Mouse (Mus musculus) heart, postnatal 25 days (tissue): ENCODE data around the gene Sik2. TPM values are rescaled to one million over a fixed set of nuclear protein-coding genes. Genes with fewer than 3 reads are reported as not detected.

Source experiments
- DNase-seq: peaks from one replicate; pipeline ENCODE4 v3.0.0; 2022; ENCODE audit warnings: low spot score
- intact Hi-C: fragments of 180-260 bp; cut with DNase I; formaldehyde crosslinking; loops from one replicate; pipeline ENCODE4 v1.15.1; 2025
- total RNA-seq, 2 experiments: library from RNA; stranded (reverse); gene quantifications; 2 replicates each; pipeline ENCODE4 v1.2.3; 2021

The Sik2 gene
- total RNA-seq, 2 experiments from 2014 or later = 22.1 to 25.3 TPM

GRCm38 (mm10) chr9:50877431-50877830 lies 131.4 kb downstream of the Sik2 start:
- no peak for DNase-seq
- intact Hi-C loops = no loop called here

DNA sequence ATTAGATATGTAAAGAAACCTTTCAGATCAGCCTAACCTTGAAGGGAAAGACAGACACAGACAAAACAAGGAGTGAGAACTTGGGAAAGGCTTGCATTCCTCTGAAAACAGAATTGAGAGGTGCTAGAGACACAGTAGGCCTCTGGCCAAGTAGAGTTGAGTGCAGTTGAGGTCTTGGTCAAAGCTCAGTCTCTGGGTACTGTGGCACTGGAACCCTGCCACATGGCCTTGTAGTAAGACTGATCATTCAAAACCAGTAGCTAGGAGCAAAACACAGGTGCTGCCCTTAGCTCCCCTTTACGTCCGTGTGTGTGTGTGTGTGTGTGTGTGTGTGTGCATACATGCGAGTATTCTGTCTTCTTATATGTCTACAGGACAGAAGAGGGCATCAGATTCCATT lies 132.6 kb downstream of the Sik2 start:
- intact Hi-C loops = no loop called here
- no peak for DNase-seq

GRCm38 (mm10) chr9:50875470-50875869 lies 133.4 kb downstream of the Sik2 start:
- intact Hi-C loops = no loop called here

GRCm38 (mm10) chr9:50874031-50874430 lies 134.8 kb downstream of the Sik2 start:
- intact Hi-C loops = no loop called here
- DNase-seq = no peak

More at GRCm38 (mm10) chr9:50875470-50875869, 133.4 kb downstream of the Sik2 start:
- no peak for DNase-seq

- intact Hi-C loops = no loop called here
Observed at GRCm38 (mm10) chr9:50873210-50873609, 135.7 kb downstream of the Sik2 start.

GRCm38 (mm10) chr9:50868182-50868581 lies 140.7 kb downstream of the Sik2 start:
- DNase-seq = no peak
- intact Hi-C loops = no loop called here

More at GRCm38 (mm10) chr9:50873210-50873609, 135.7 kb downstream of the Sik2 start:
- no peak for DNase-seq

DNA sequence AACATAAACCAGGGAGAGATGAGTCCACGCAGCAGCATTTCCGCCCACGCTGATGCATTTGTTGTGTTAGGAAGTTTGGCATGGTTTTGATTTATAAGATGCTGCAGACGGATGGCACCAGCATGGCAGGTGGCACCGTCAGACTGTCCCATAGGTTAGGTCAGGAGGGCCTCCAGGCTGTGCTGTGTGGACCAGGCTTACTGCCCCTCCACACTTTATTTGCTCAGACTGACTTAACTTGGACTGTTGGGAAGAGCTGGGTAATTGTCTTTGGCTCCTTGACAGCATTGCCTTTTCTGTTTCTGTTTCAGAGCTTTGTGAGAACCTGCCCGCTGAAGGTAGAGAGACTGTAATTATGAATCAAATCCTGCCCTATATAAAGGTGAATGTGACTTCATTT lies 141.9 kb downstream of the Sik2 start:
- DNase-seq = no peak
- intact Hi-C loops = no loop called here

DNA sequence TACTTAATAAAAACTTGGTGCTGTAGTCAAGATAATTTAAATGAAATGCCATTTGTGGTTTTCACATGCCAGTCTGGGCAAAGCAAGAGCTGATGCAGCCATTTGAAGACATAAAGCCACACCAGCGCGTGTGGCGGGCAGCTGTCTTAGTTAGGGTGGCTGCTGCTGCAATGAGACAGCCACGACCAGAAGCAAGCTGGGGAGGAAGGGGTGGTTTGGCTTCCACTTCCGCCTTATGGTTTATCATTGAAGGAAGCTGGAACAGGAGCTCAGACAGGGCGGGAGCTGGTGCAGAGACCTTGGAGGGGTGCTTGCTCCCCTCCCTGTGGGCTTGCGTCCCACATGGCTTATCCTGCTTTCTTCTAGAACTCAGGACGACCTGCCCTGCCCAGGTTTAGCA lies 143.1 kb downstream of the Sik2 start:
- DNase-seq = no peak
- intact Hi-C loops = no loop called here

DNA sequence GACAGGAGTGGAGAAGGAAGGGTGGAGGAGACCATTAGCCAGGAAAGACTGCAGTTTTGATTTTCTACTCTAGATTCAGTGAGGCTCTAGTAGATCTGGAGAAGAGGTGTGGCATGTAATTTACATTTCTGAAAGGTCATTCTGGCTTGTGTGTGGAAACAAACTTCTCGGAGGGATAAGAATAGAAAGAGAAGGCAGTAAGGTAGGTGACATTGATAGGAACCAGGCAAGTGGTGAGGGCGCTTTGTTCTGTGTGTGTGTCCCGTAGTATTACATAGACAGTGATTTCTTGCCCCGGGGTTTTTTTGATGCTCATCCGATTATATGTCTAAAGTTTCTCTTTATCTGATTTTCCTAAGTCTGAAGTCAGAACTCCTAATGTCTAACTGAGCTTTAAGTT lies 144.0 kb downstream of the Sik2 start:
- DNase-seq = no peak
- intact Hi-C loops = no loop called here

- intact Hi-C loops = no loop called here
- DNase-seq = no peak
Observed at GRCm38 (mm10) chr9:50863824-50864223, 145.0 kb downstream of the Sik2 start.

- intact Hi-C loops = no loop called here
- no peak for DNase-seq
Observed at GRCm38 (mm10) chr9:50861119-50861839, 147.6 kb downstream of the Sik2 start.

DNA sequence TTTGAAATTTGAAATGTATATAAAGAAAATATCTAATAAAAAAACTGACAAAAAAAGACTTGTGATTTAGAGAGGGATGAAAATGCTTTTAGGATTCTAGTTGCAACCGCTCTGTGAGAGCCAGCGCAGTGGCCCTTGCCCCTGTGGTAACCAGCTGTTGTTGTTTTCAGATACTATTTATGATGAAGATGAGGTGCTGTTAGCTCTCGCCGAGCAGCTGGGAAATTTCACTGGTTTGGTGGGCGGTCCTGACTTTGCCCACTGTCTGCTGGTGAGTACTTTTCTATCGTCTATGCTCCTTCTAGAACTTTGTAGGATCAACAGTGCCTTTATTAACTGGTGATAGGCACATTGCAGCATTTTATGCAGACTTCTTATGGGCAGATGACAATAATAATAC lies 150.2 kb downstream of the Sik2 start:
- intact Hi-C loops = no loop called here
- no peak for DNase-seq

- DNase-seq = no peak
- intact Hi-C loops = loop anchor here (2.0 kb wide), 1 partner anchor 28 kb away; no protein-coding TSS in a partner anchor
Observed at GRCm38 (mm10) chr9:50857082-50857641, 151.7 kb downstream of the Sik2 start.

DNA sequence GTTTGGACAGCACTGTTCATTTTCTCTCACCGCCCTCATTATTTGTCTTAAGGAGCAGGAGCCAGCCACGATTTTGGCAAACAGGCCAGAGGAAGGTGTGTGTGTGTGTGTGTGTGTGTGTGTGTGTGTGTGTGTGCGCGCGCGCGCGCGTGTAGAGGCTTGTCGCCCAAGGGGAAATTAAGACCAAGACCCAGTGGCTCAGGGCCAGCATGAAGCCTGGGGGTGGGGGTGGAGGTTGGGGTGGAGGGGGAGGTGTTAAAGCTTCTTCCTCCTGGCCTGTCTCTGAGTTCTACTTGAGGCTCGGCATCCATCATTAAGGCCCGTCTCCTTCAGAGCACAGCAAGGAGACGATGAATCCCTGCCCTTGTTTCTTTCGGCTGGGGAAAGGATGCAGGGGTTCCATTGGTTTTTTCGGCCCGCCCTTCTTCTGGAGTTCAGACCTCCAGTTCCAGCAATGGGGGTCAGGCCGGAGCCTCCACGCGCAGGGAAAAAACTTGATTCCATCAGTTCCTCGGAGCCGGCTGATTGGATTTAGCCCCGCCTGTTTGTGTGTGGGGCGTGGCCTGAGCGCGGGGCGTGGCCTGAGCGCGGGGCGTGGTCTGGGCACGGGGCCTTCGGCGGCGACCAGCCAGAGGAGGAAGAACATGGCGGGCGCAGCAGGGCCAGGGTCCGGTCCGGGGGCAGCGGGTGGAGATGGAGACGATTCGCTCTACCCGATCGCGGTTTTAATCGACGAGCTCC lies 152.4 kb downstream of the Sik2 start:
- intact Hi-C loops = loop anchor here (2.0 kb wide), 1 partner anchor 28 kb away; no protein-coding TSS in a partner anchor
- DNase-seq = peak; percentile 89

GRCm38 (mm10) chr9:50855780-50856179 lies 153.1 kb downstream of the Sik2 start:
- no peak for DNase-seq
- intact Hi-C loops = loop anchor here (2.0 kb wide), 1 partner anchor 29 kb away; no protein-coding TSS in a partner anchor

DNA sequence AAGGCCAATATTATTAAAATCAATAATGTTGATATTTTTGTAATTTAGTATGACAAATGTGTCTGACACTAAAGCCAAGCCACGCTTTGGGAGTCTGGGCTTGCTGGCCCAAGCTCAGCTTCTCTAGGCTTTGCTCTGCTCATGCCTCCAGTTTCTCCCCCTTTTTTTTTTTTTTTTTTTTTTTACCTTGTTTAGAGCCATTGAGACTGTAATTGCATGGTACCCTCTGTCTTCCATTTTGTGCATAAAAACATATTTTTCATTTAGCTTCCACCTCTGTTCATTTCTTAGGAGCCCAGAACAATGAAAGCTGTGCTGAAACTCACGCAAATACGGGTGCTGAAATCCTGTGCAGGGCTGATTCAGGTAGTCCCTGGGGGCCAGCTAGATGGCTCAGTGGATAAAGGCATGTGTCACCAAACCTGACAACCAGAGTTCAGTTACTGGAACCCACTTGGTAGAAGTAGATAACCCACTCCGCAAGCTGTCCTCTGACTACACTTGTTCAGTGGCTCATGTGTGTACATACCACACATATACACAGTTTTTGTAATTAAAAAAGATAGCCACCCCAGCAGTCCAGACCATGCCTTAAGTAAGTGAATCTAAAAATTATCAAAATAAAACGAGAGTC lies 153.6 kb downstream of the Sik2 start:
- intact Hi-C loops = no loop called here
- no peak for DNase-seq

DNA sequence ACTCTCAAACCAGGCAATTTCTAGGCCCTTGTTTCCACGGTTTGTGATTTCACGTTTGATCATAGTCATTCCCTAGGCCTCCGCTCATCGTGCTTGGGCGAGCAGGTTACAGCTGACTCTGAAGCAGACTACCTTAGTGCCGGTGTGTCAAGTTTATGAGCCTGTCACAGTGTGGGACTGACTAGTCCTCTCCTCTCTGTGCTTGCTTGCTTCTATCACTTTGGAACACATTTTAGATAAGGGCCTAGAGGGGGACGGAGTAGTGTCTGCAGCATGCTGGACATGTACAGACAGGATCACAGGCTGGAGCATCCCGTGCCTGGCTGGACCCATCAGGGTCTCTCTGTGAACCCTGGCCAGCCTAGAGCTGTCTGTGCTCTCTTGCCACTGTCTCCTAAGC lies 154.5 kb downstream of the Sik2 start:
- no peak for DNase-seq
- intact Hi-C loops = no loop called here

GRCm38 (mm10) chr9:50852634-50853349 lies 156.1 kb downstream of the Sik2 start:
- intact Hi-C loops = no loop called here
- no peak for DNase-seq

GRCm38 (mm10) chr9:50850713-50851112 lies 158.2 kb downstream of the Sik2 start:
- no peak for DNase-seq
- intact Hi-C loops = no loop called here

DNA sequence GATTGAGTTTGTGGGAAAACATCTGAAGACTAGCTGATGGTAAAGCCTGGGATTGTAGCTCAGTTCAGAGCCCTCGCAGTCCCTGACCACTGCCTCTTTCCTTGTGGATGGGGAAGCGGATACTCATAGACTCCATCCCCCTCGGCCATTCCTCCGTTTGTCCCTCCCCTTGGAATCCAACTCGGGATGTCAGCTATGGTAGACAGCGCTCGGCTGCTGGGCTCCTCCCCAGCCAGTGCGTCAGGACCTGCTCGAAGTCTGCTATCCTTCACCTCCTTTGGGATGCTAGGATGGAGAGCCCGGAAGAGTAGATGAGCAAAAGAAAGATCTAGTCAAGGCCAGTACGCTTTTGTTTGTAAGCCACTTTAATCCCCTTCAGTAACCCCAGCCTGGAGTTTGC lies 158.6 kb downstream of the Sik2 start:
- intact Hi-C loops = no loop called here

More for the DNA sequence above, 158.6 kb downstream of the Sik2 start:
- no peak for DNase-seq
